Mouse (Mus musculus): ENCODE data around the gene Sdhb. TPM values are rescaled to one million over a fixed set of nuclear protein-coding genes. Genes with fewer than 3 reads are reported as not detected.

Gene Sdhb
- polyA plus RNA-seq, 1 experiment from 2014 or later = 401 TPM

GRCm38 (mm10) chr4:141010941-141011429 is 50.0 kb downstream of the Sdhb start:
- Histone ChIP-seq H3K27me3 (ENCODE audit: control insufficient read depth, insufficient read depth, low read length) (no peaks in the 10 kb centered on the region), H3K4me2 (ENCODE audit: low read depth, low read length) (peak overlapping the region; percentile 67), H3K4me1 (ENCODE audit: control insufficient read depth, insufficient read depth, low read length) (peaks cover 19% of the 10 kb centered on the region), H3K9ac (ENCODE audit: low read length) (peak overlapping the region; percentile 89), H3K9me3 (replicated peaks; ENCODE audit: control insufficient read depth, low read length) (no peaks in the 10 kb centered on the region; the same call in 1 of the 2 replicates), H3K36me3 (ENCODE audit: control insufficient read depth, insufficient read depth, low read length) (peaks cover 16% of the 10 kb centered on the region), H3K4me3 (replicated peaks; ENCODE audit: low read length) (peak overlapping the region; percentile 72), H3K27ac (ENCODE audit: low read length) (peak overlapping the region; percentile 91)
- WGBS = 2% methylated on average over 17 of the region's 17 CpGs
- peak; percentile 48 for ATAC-seq (ENCODE audit: insufficient read depth, low FRiP score)

DNA sequence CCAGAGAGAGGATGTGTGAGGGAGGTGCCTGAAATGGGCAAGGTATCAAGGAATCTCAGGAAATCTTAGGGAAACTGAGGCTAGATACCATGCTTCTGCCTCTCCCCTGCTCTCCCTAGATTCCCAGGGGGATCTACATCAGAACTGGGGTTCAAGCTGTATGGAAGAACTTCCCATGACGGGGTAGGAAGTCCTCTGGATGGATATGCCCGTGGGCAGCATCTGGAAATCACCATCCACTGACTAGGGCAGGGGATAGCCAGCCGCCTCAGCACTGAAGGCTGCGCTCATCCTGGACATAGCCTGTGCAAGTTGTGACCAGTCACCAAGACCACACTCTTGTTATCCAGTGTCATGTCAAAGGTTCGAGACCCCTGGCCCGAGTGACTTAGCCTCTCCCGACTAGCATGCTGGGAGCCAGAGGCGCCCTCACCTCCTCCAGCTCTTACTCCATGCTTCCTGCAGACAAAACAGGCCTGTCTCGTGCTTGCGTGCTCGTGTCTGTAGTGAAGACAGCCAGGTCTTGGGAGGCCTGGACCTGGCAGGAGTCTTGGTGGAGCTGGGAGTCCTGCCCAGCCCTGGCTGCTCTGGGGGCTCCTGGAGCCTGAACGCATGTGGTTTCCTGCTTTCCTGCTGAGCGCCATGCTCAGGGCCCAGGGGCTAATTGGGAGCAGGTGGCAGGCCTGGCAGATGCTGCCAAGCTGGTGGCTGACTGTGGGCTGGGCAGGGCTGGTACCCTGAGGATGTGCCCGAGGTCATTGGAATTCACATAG is 50.7 kb downstream of the Sdhb start:
- Histone ChIP-seq H3K4me1 (ENCODE audit: control insufficient read depth, insufficient read depth, low read length) (peaks cover 19% of the 10 kb centered on the region), H3K36me3 (ENCODE audit: control insufficient read depth, insufficient read depth, low read length) (peaks cover 10% of the 10 kb centered on the region), H3K9me3 (replicated peaks; ENCODE audit: control insufficient read depth, low read length) (no peaks in the 10 kb centered on the region; the same call in 1 of the 2 replicates), H3K4me3 (replicated peaks; ENCODE audit: low read length) (peak overlapping the region; percentile 72), H3K4me2 (ENCODE audit: low read depth, low read length) (peak overlapping the region; percentile 67), H3K27me3 (ENCODE audit: control insufficient read depth, insufficient read depth, low read length) (no peaks in the 10 kb centered on the region), H3K27ac (ENCODE audit: low read length) (peak overlapping the region; percentile 91), H3K9ac (ENCODE audit: low read length) (peak overlapping the region; percentile 89)
- ATAC-seq (ENCODE audit: insufficient read depth, low FRiP score) = 0 out of 2 replicates have a peak, but pooled peaks have one; percentile 7
- WGBS = 39% methylated on average over 14 of the region's 14 CpGs

GRCm38 (mm10) chr4:141012558-141012957 is 51.6 kb downstream of the Sdhb start:
- Histone ChIP-seq H3K9ac (ENCODE audit: low read length) (peak overlapping the region; percentile 54), H3K4me1 (ENCODE audit: control insufficient read depth, insufficient read depth, low read length) (peaks cover 19% of the 10 kb centered on the region), H3K9me3 (replicated peaks; ENCODE audit: control insufficient read depth, low read length) (no peaks in the 10 kb centered on the region), H3K27ac (ENCODE audit: low read length) (peak overlapping the region; percentile 91; the same call in 1 of the 2 replicates), H3K4me2 (ENCODE audit: low read depth, low read length) (peak overlapping the region; percentile 67; the same call in 1 of the 2 replicates), H3K36me3 (ENCODE audit: control insufficient read depth, insufficient read depth, low read length) (peaks cover 6% of the 10 kb centered on the region; the same call in 1 of the 2 replicates), H3K4me3 (replicated peaks; ENCODE audit: low read length) (peak overlapping the region; percentile 72; the same call in 1 of the 2 replicates), H3K27me3 (ENCODE audit: control insufficient read depth, insufficient read depth, low read length) (no peaks in the 10 kb centered on the region)
- WGBS = 77% methylated on average over 10 of the region's 10 CpGs
- no peak for ATAC-seq (ENCODE audit: insufficient read depth, low FRiP score)

GRCm38 (mm10) chr4:141014114-141014513 is 53.1 kb downstream of the Sdhb start:
- no peak overlapping the region for H3K9ac ChIP-seq (ENCODE audit: low read length)
- peaks cover 19% of the 10 kb centered on the region for H3K4me1 ChIP-seq (ENCODE audit: control insufficient read depth, insufficient read depth, low read length)
- H3K36me3 ChIP-seq (ENCODE audit: control insufficient read depth, insufficient read depth, low read length) = peaks cover 6% of the 10 kb centered on the region; the same call in 1 of the 2 replicates
- H3K27ac ChIP-seq (ENCODE audit: low read length) = no peak overlapping the region
- ATAC-seq (ENCODE audit: insufficient read depth, low FRiP score) = no peak
- no peak overlapping the region for H3K4me3 ChIP-seq (replicated peaks; ENCODE audit: low read length)
- 69% methylated on average over 8 of the region's 8 CpGs for WGBS
- H3K4me2 ChIP-seq (ENCODE audit: low read depth, low read length) = no peak overlapping the region
- H3K9me3 ChIP-seq (replicated peaks; ENCODE audit: control insufficient read depth, low read length) = no peaks in the 10 kb centered on the region
- no peaks in the 10 kb centered on the region for H3K27me3 ChIP-seq (ENCODE audit: control insufficient read depth, insufficient read depth, low read length)

DNA sequence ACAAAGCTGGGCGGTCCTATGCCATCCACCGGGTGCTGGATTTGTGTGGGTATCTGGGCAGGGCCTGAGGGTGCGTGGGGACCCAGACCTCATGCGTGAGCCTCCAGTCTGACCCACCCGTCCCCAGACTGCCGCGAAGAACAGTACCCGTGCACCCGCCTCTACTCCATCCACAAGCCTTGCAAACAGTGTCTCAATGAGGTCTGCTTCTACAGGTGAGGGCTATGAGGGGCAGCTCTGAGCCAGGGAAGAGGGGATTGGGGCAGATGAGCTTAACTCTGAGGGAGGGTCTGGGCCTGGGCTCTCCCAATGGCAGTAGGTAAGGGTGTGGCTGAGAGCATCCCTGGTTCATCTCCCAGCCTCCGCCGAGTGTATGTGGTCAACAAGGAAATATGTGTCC is 53.9 kb downstream of the Sdhb start:
- Histone ChIP-seq H3K4me3 (replicated peaks; ENCODE audit: low read length) (no peak overlapping the region), H3K27me3 (ENCODE audit: control insufficient read depth, insufficient read depth, low read length) (no peaks in the 10 kb centered on the region), H3K9me3 (replicated peaks; ENCODE audit: control insufficient read depth, low read length) (no peaks in the 10 kb centered on the region), H3K9ac (ENCODE audit: low read length) (peak overlapping the region; percentile 21; the same call in 1 of the 2 replicates), H3K27ac (ENCODE audit: low read length) (no peak overlapping the region), H3K4me2 (ENCODE audit: low read depth, low read length) (no peak overlapping the region), H3K4me1 (ENCODE audit: control insufficient read depth, insufficient read depth, low read length) (peaks cover 21% of the 10 kb centered on the region), H3K36me3 (ENCODE audit: control insufficient read depth, insufficient read depth, low read length) (peaks cover 6% of the 10 kb centered on the region; the same call in 1 of the 2 replicates)
- 91% methylated on average over 11 of the region's 11 CpGs for WGBS
- ATAC-seq (ENCODE audit: insufficient read depth, low FRiP score) = no peak

DNA sequence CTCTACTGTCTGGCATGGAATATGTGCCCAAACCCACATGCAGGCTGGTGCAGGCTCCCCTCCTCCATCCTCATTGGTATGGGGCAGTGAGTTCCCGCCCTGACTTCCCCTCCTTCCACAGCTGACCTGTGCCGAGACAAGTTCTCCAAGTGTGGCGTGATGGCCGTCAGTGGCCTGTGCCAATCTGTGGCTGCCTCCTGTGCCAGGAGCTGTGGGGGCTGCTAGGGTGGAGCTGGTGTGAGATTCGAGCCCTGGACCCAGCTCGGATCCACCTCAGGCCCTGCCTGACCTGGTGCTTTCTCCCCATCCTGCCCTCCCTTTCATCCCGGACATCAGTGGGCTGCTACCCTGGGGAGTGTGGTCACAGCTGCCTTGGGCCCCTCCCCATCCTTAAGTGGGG is 54.4 kb downstream of the Sdhb start:
- ATAC-seq (ENCODE audit: insufficient read depth, low FRiP score) = no peak
- H3K4me2 ChIP-seq (ENCODE audit: low read depth, low read length) = no peak overlapping the region
- 78% methylated on average over 7 of the region's 7 CpGs for WGBS
- H3K4me1 ChIP-seq (ENCODE audit: control insufficient read depth, insufficient read depth, low read length) = peaks cover 21% of the 10 kb centered on the region
- H3K9ac ChIP-seq (ENCODE audit: low read length) = no peak overlapping the region
- no peak overlapping the region for H3K27ac ChIP-seq (ENCODE audit: low read length)
- peaks cover 6% of the 10 kb centered on the region; the same call in 1 of the 2 replicates for H3K36me3 ChIP-seq (ENCODE audit: control insufficient read depth, insufficient read depth, low read length)
- no peaks in the 10 kb centered on the region for H3K9me3 ChIP-seq (replicated peaks; ENCODE audit: control insufficient read depth, low read length)
- no peak overlapping the region for H3K4me3 ChIP-seq (replicated peaks; ENCODE audit: low read length)
- H3K27me3 ChIP-seq (ENCODE audit: control insufficient read depth, insufficient read depth, low read length) = no peaks in the 10 kb centered on the region

GRCm38 (mm10) chr4:141016311-141016710 is 55.3 kb downstream of the Sdhb start:
- Histone ChIP-seq H3K4me3 (replicated peaks; ENCODE audit: low read length) (no peak overlapping the region), H3K4me2 (ENCODE audit: low read depth, low read length) (no peak overlapping the region), H3K4me1 (ENCODE audit: control insufficient read depth, insufficient read depth, low read length) (peaks cover 30% of the 10 kb centered on the region), H3K27me3 (ENCODE audit: control insufficient read depth, insufficient read depth, low read length) (no peaks in the 10 kb centered on the region), H3K36me3 (ENCODE audit: control insufficient read depth, insufficient read depth, low read length) (peaks cover 6% of the 10 kb centered on the region; the same call in 1 of the 2 replicates), H3K9me3 (replicated peaks; ENCODE audit: control insufficient read depth, low read length) (no peaks in the 10 kb centered on the region), H3K9ac (ENCODE audit: low read length) (peak overlapping the region; percentile 21; the same call in 1 of the 2 replicates), H3K27ac (ENCODE audit: low read length) (no peak overlapping the region)
- ATAC-seq (ENCODE audit: insufficient read depth, low FRiP score) = no peak
- 70% methylated on average over 9 of the region's 9 CpGs for WGBS

DNA sequence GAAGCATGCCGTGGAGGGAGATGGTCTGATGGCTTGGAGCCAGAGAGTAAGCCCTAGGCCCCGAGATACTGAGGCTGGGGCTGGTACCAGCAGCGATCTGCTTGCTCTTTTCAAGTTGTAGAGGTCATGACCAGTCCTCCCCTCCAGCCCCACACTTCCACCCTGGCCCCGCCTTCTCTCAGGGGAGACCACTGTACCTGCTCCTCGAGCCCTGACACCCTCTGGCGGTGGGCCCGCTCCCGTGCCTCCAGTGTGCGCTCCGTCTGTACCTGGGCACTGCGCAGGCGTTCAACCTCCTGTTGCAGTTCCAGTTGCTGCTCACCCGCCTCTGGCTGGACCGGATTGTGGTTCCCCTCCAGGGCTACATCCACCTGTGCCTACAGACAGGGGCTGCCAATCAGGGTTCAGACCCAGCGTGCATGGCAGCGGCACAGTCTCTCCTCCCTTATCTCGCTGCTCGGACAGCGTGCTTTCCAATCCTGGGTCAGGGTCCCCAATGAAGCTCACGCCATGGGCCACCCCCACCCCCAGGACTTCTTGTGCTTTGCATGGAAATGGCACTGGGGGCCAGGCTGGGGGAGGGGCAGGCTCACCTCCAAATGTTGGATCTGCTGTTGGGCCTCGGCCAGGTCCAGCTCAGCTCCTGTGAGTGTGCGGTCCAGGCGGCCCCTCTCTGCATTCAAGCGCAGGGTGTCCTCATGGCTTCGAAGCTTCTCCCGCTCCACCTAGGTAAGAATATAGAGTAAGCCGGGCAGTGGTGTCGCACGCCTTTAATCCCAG is 56.8 kb downstream of the Sdhb start:
- H3K4me1 ChIP-seq (ENCODE audit: control insufficient read depth, insufficient read depth, low read length) = peaks cover 30% of the 10 kb centered on the region
- 80% methylated on average over 29 of the region's 29 CpGs for WGBS
- H3K9me3 ChIP-seq (replicated peaks; ENCODE audit: control insufficient read depth, low read length) = no peaks in the 10 kb centered on the region
- H3K27me3 ChIP-seq (ENCODE audit: control insufficient read depth, insufficient read depth, low read length) = no peaks in the 10 kb centered on the region
- no peak overlapping the region for H3K27ac ChIP-seq (ENCODE audit: low read length)
- H3K4me3 ChIP-seq (replicated peaks; ENCODE audit: low read length) = no peak overlapping the region
- H3K4me2 ChIP-seq (ENCODE audit: low read depth, low read length) = no peak overlapping the region
- ATAC-seq (ENCODE audit: insufficient read depth, low FRiP score) = no peak
- H3K9ac ChIP-seq (ENCODE audit: low read length) = no peak overlapping the region
- H3K36me3 ChIP-seq (ENCODE audit: control insufficient read depth, insufficient read depth, low read length) = peaks cover 6% of the 10 kb centered on the region; the same call in 1 of the 2 replicates

Measured in stomach, embryonic 16.5 days (tissue).